Mouse (Mus musculus): Measurements from ENCODE around the gene Intu. TPM values are rescaled to one million over a fixed set of nuclear protein-coding genes. Genes with fewer than 3 reads are reported as not detected.

Gene Intu
- total RNA-seq, 1 experiment: 5.2 TPM

- H3K36me3 ChIP-seq (ENCODE audit: control insufficient read depth, insufficient read depth, low read length, poor library complexity, severe bottlenecking): no peaks in the 10 kb centered on the region
- no peaks in the 10 kb centered on the region for H3K9me3 ChIP-seq (ENCODE audit: control insufficient read depth, insufficient read depth, low read depth, low read length)
- H3K27ac ChIP-seq (ENCODE audit: insufficient read depth, low read depth, low read length, poor library complexity, severe bottlenecking): no peak overlapping the region
- in situ Hi-C loops (cut with MboI; ENCODE audit: low sequenced_read_pairs in 2 of 2, unreplicated experiment in 2 of 2): no loop called here
- H3K4me3 ChIP-seq (ENCODE audit: insufficient read depth in 1 of 2, low read depth in 1 of 2, low read length in 2 of 2, poor library complexity in 1 of 2, severe bottlenecking in 1 of 2): no peak overlapping the region
- TF ChIP-seq ZC3H11A (IDR thresholded peaks at IDR 0.05; ENCODE audit: borderline replicate concordance, low read depth, low read length): no peak
- no peak for TF ChIP-seq MAFK (IDR thresholded peaks at IDR 0.05; ENCODE audit: insufficient read depth, low read depth, low read length)
- no peak for TF ChIP-seq HCFC1 (IDR thresholded peaks at IDR 0.05; ENCODE audit: borderline replicate concordance, insufficient read depth, low read length)
- no peak for TF ChIP-seq ZNF384 (IDR thresholded peaks at IDR 0.05; ENCODE audit: low read depth, low read length)
- no peak for TF ChIP-seq CHD2 (IDR thresholded peaks at IDR 0.05; ENCODE audit: low read depth, low read length)
- DNase-seq (ENCODE audit: low read depth, low spot score): no peak
- no peak overlapping the region for H3K9ac ChIP-seq (ENCODE audit: insufficient read depth, low read depth, low read length, poor library complexity, severe bottlenecking)
- no peaks in the 10 kb centered on the region for H3K4me1 ChIP-seq (ENCODE audit: control insufficient read depth in 2 of 2, insufficient read depth in 2 of 2, low read length in 2 of 2, poor library complexity in 1 of 2)
Observed at GRCm38 (mm10) chr3:40666109-40666508, 135.0 kb downstream of the Intu start.

- in situ Hi-C loops (cut with MboI; ENCODE audit: low sequenced_read_pairs in 2 of 2, unreplicated experiment in 2 of 2): no loop called here
Observed at GRCm38 (mm10) chr3:40666861-40667719, 136.0 kb downstream of the Intu start.

GRCm38 (mm10) chr3:40668889-40669288 lies 137.8 kb downstream of the Intu start:
- no peak for DNase-seq (ENCODE audit: low read depth, low spot score)
- Histone ChIP-seq H3K4me1 (ENCODE audit: control insufficient read depth in 2 of 2, insufficient read depth in 2 of 2, low read length in 2 of 2, poor library complexity in 1 of 2) (no peaks in the 10 kb centered on the region), H3K9ac (ENCODE audit: insufficient read depth, low read depth, low read length, poor library complexity, severe bottlenecking) (no peak overlapping the region), H3K9me3 (ENCODE audit: control insufficient read depth, insufficient read depth, low read depth, low read length) (no peaks in the 10 kb centered on the region), H3K4me3 (ENCODE audit: insufficient read depth in 1 of 2, low read depth in 1 of 2, low read length in 2 of 2, poor library complexity in 1 of 2, severe bottlenecking in 1 of 2) (no peak overlapping the region), H3K36me3 (ENCODE audit: control insufficient read depth, insufficient read depth, low read length, poor library complexity, severe bottlenecking) (no peaks in the 10 kb centered on the region), H3K27ac (ENCODE audit: insufficient read depth, low read depth, low read length, poor library complexity, severe bottlenecking) (no peak overlapping the region)
- in situ Hi-C loops (cut with MboI; ENCODE audit: low sequenced_read_pairs in 2 of 2, unreplicated experiment in 2 of 2): no loop called here
- no peak for TF ChIP-seq HCFC1 (IDR thresholded peaks at IDR 0.05; ENCODE audit: borderline replicate concordance, insufficient read depth, low read length)
- no peak for TF ChIP-seq ZC3H11A (IDR thresholded peaks at IDR 0.05; ENCODE audit: borderline replicate concordance, low read depth, low read length)
- no peak for TF ChIP-seq CHD2 (IDR thresholded peaks at IDR 0.05; ENCODE audit: low read depth, low read length)
- TF ChIP-seq ZNF384 (IDR thresholded peaks at IDR 0.05; ENCODE audit: low read depth, low read length): no peak
- TF ChIP-seq MAFK (IDR thresholded peaks at IDR 0.05; ENCODE audit: insufficient read depth, low read depth, low read length): no peak

More at GRCm38 (mm10) chr3:40666861-40667719, 136.0 kb downstream of the Intu start:
- Histone ChIP-seq H3K9ac (ENCODE audit: insufficient read depth, low read depth, low read length, poor library complexity, severe bottlenecking) (no peak overlapping the region), H3K9me3 (ENCODE audit: control insufficient read depth, insufficient read depth, low read depth, low read length) (no peaks in the 10 kb centered on the region), H3K4me1 (ENCODE audit: control insufficient read depth in 2 of 2, insufficient read depth in 2 of 2, low read length in 2 of 2, poor library complexity in 1 of 2) (no peaks in the 10 kb centered on the region), H3K4me3 (ENCODE audit: insufficient read depth in 1 of 2, low read depth in 1 of 2, low read length in 2 of 2, poor library complexity in 1 of 2, severe bottlenecking in 1 of 2) (no peak overlapping the region), H3K27ac (ENCODE audit: insufficient read depth, low read depth, low read length, poor library complexity, severe bottlenecking) (no peak overlapping the region), H3K36me3 (ENCODE audit: control insufficient read depth, insufficient read depth, low read length, poor library complexity, severe bottlenecking) (no peaks in the 10 kb centered on the region)
- DNase-seq (ENCODE audit: low read depth, low spot score): no peak
- TF ChIP-seq CHD2 (IDR thresholded peaks at IDR 0.05; ENCODE audit: low read depth, low read length) (no peak), MAFK (IDR thresholded peaks at IDR 0.05; ENCODE audit: insufficient read depth, low read depth, low read length) (no peak), ZNF384 (IDR thresholded peaks at IDR 0.05; ENCODE audit: low read depth, low read length) (no peak), HCFC1 (IDR thresholded peaks at IDR 0.05; ENCODE audit: borderline replicate concordance, insufficient read depth, low read length) (no peak)

GRCm38 (mm10) chr3:40669395-40669794 lies 138.3 kb downstream of the Intu start:
- Histone ChIP-seq H3K4me1 (ENCODE audit: control insufficient read depth in 2 of 2, insufficient read depth in 2 of 2, low read length in 2 of 2, poor library complexity in 1 of 2) (no peaks in the 10 kb centered on the region), H3K27ac (ENCODE audit: insufficient read depth, low read depth, low read length, poor library complexity, severe bottlenecking) (no peak overlapping the region), H3K4me3 (ENCODE audit: insufficient read depth in 1 of 2, low read depth in 1 of 2, low read length in 2 of 2, poor library complexity in 1 of 2, severe bottlenecking in 1 of 2) (no peak overlapping the region), H3K36me3 (ENCODE audit: control insufficient read depth, insufficient read depth, low read length, poor library complexity, severe bottlenecking) (no peaks in the 10 kb centered on the region), H3K9ac (ENCODE audit: insufficient read depth, low read depth, low read length, poor library complexity, severe bottlenecking) (no peak overlapping the region), H3K9me3 (ENCODE audit: control insufficient read depth, insufficient read depth, low read depth, low read length) (no peaks in the 10 kb centered on the region)
- in situ Hi-C loops (cut with MboI; ENCODE audit: low sequenced_read_pairs in 2 of 2, unreplicated experiment in 2 of 2): no loop called here
- TF ChIP-seq ZNF384 (IDR thresholded peaks at IDR 0.05; ENCODE audit: low read depth, low read length): no peak
- no peak for TF ChIP-seq HCFC1 (IDR thresholded peaks at IDR 0.05; ENCODE audit: borderline replicate concordance, insufficient read depth, low read length)
- TF ChIP-seq CHD2 (IDR thresholded peaks at IDR 0.05; ENCODE audit: low read depth, low read length): no peak
- no peak for TF ChIP-seq MAFK (IDR thresholded peaks at IDR 0.05; ENCODE audit: insufficient read depth, low read depth, low read length)
- TF ChIP-seq ZC3H11A (IDR thresholded peaks at IDR 0.05; ENCODE audit: borderline replicate concordance, low read depth, low read length): no peak
- DNase-seq (ENCODE audit: low read depth, low spot score): no peak

All from ES-E14 (cell line).